Mouse (Mus musculus): ENCODE measurements around the gene Slc4a1. TPM values are rescaled to one million over a fixed set of nuclear protein-coding genes. Genes with fewer than 3 reads are reported as not detected.

Slc4a1 gene
- polyA plus RNA-seq, 1 experiment from 2014 or later = 52.1 TPM

- Histone ChIP-seq H3K36me3 (replicated peaks) (no peaks in the 10 kb centered on the region), H3K4me1 (0 out of 2 replicates have a peak, but pooled peaks cover 5% of the 10 kb centered on the region), H3K4me3 (no peak overlapping the region), H3K27me3 (ENCODE audit: poor library complexity, severe bottlenecking) (no peaks in the 10 kb centered on the region; the same call in 1 of the 2 replicates), H3K27ac (no peak overlapping the region), H3K9me3 (no peaks in the 10 kb centered on the region)
- WGBS = 51% methylated on average over 5 of the region's 5 CpGs
- no peak for DNase-seq (ENCODE audit: extremely low spot score, low spot score)
Measured at GRCm38 (mm10) chr11:102352378-102352777, 13.6 kb downstream of the Slc4a1 start.

GRCm38 (mm10) chr11:102350981-102351523, 15.0 kb downstream of the Slc4a1 start:
- 91% methylated on average over 17 of the region's 17 CpGs for WGBS
- Histone ChIP-seq H3K27ac (no peak overlapping the region), H3K4me1 (peaks cover 11% of the 10 kb centered on the region; the same call in 1 of the 2 replicates), H3K27me3 (ENCODE audit: poor library complexity, severe bottlenecking) (no peaks in the 10 kb centered on the region; the same call in 1 of the 2 replicates), H3K36me3 (replicated peaks) (no peaks in the 10 kb centered on the region), H3K9me3 (no peaks in the 10 kb centered on the region), H3K4me3 (no peak overlapping the region)
- DNase-seq (ENCODE audit: extremely low spot score, low spot score) = no peak

- WGBS = 89% methylated on average over 4 of the region's 4 CpGs
- Histone ChIP-seq H3K9me3 (no peaks in the 10 kb centered on the region), H3K4me1 (peaks cover 11% of the 10 kb centered on the region; the same call in 1 of the 2 replicates), H3K36me3 (replicated peaks) (no peaks in the 10 kb centered on the region), H3K4me3 (no peak overlapping the region), H3K27ac (no peak overlapping the region), H3K27me3 (ENCODE audit: poor library complexity, severe bottlenecking) (no peaks in the 10 kb centered on the region; the same call in 1 of the 2 replicates)
- no peak for DNase-seq (ENCODE audit: extremely low spot score, low spot score)
Measured at GRCm38 (mm10) chr11:102350416-102350815, 15.6 kb downstream of the Slc4a1 start.

GRCm38 (mm10) chr11:102349189-102349954, 16.6 kb downstream of the Slc4a1 start:
- H3K9me3 ChIP-seq = no peaks in the 10 kb centered on the region
- no peak overlapping the region for H3K27ac ChIP-seq
- no peaks in the 10 kb centered on the region; the same call in 1 of the 2 replicates for H3K27me3 ChIP-seq (ENCODE audit: poor library complexity, severe bottlenecking)
- DNase-seq (ENCODE audit: extremely low spot score, low spot score) = no peak
- WGBS = 86% methylated on average over 3 of the region's 3 CpGs
- H3K4me1 ChIP-seq = peaks cover 11% of the 10 kb centered on the region; the same call in 1 of the 2 replicates
- H3K4me3 ChIP-seq = no peak overlapping the region
- no peaks in the 10 kb centered on the region for H3K36me3 ChIP-seq (replicated peaks)

- Histone ChIP-seq H3K9me3 (no peaks in the 10 kb centered on the region), H3K4me3 (no peak overlapping the region), H3K4me1 (peaks cover 11% of the 10 kb centered on the region; the same call in 1 of the 2 replicates), H3K36me3 (replicated peaks) (no peaks in the 10 kb centered on the region), H3K27me3 (ENCODE audit: poor library complexity, severe bottlenecking) (no peaks in the 10 kb centered on the region; the same call in 1 of the 2 replicates), H3K27ac (no peak overlapping the region)
- DNase-seq (ENCODE audit: extremely low spot score, low spot score) = no peak
- 89% methylated on average over 11 of the region's 11 CpGs for WGBS
Measured at GRCm38 (mm10) chr11:102348771-102349170, 17.2 kb downstream of the Slc4a1 start.

- no peaks in the 10 kb centered on the region for H3K9me3 ChIP-seq
- no peak for DNase-seq (ENCODE audit: extremely low spot score, low spot score)
- no peak overlapping the region for H3K27ac ChIP-seq
Measured at GRCm38 (mm10) chr11:102348101-102348585, 17.9 kb downstream of the Slc4a1 start.

GRCm38 (mm10) chr11:102347683-102348082, 18.3 kb downstream of the Slc4a1 start:
- no peak for DNase-seq (ENCODE audit: extremely low spot score, low spot score)
- Histone ChIP-seq H3K4me1 (peaks cover 8% of the 10 kb centered on the region; the same call in 1 of the 2 replicates), H3K27ac (no peak overlapping the region), H3K4me3 (no peak overlapping the region), H3K9me3 (no peaks in the 10 kb centered on the region), H3K27me3 (ENCODE audit: poor library complexity, severe bottlenecking) (no peaks in the 10 kb centered on the region), H3K36me3 (replicated peaks) (no peaks in the 10 kb centered on the region)
- WGBS = 46% methylated on average over 5 of the region's 5 CpGs

More at GRCm38 (mm10) chr11:102348101-102348585, 17.9 kb downstream of the Slc4a1 start:
- Histone ChIP-seq H3K27me3 (ENCODE audit: poor library complexity, severe bottlenecking) (no peaks in the 10 kb centered on the region; the same call in 1 of the 2 replicates), H3K4me1 (peaks cover 11% of the 10 kb centered on the region; the same call in 1 of the 2 replicates), H3K36me3 (replicated peaks) (no peaks in the 10 kb centered on the region), H3K4me3 (no peak overlapping the region)
- WGBS = 92% methylated on average over 7 of the region's 7 CpGs

- 79% methylated on average over 5 of the region's 5 CpGs for WGBS
- H3K36me3 ChIP-seq (replicated peaks) = no peaks in the 10 kb centered on the region
- peaks cover 6% of the 10 kb centered on the region; the same call in 1 of the 2 replicates for H3K4me1 ChIP-seq
- H3K9me3 ChIP-seq = no peaks in the 10 kb centered on the region
- no peak overlapping the region for H3K4me3 ChIP-seq
- H3K27ac ChIP-seq = no peak overlapping the region
- DNase-seq (ENCODE audit: extremely low spot score, low spot score) = no peak
- H3K27me3 ChIP-seq (ENCODE audit: poor library complexity, severe bottlenecking) = no peaks in the 10 kb centered on the region
Measured at GRCm38 (mm10) chr11:102346926-102347325, 19.1 kb downstream of the Slc4a1 start.

- Histone ChIP-seq H3K27me3 (ENCODE audit: poor library complexity, severe bottlenecking) (no peaks in the 10 kb centered on the region), H3K9me3 (no peaks in the 10 kb centered on the region), H3K4me1 (peaks cover 6% of the 10 kb centered on the region; the same call in 1 of the 2 replicates), H3K36me3 (replicated peaks) (no peaks in the 10 kb centered on the region), H3K27ac (no peak overlapping the region), H3K4me3 (no peak overlapping the region)
- 92% methylated on average over 3 of the region's 3 CpGs for WGBS
- no peak for DNase-seq (ENCODE audit: extremely low spot score, low spot score)
Measured at GRCm38 (mm10) chr11:102344458-102344857, 21.5 kb downstream of the Slc4a1 start.

GRCm38 (mm10) chr11:102342742-102343141, 23.3 kb downstream of the Slc4a1 start:
- no peak for DNase-seq (ENCODE audit: extremely low spot score, low spot score)
- no peaks in the 10 kb centered on the region for H3K27me3 ChIP-seq (ENCODE audit: poor library complexity, severe bottlenecking)
- H3K36me3 ChIP-seq (replicated peaks) = no peaks in the 10 kb centered on the region
- H3K4me1 ChIP-seq = peaks cover 6% of the 10 kb centered on the region; the same call in 1 of the 2 replicates
- H3K27ac ChIP-seq = no peak overlapping the region
- H3K9me3 ChIP-seq = no peaks in the 10 kb centered on the region
- no peak overlapping the region for H3K4me3 ChIP-seq
- 64% methylated on average over 12 of the region's 12 CpGs for WGBS

GRCm38 (mm10) chr11:102341101-102341500, 24.9 kb downstream of the Slc4a1 start:
- no peaks in the 10 kb centered on the region for H3K36me3 ChIP-seq (replicated peaks)
- H3K9me3 ChIP-seq = no peaks in the 10 kb centered on the region
- no peaks in the 10 kb centered on the region for H3K27me3 ChIP-seq (ENCODE audit: poor library complexity, severe bottlenecking)
- H3K4me3 ChIP-seq = no peak overlapping the region
- H3K4me1 ChIP-seq = no peaks in the 10 kb centered on the region
- WGBS = 93% methylated on average over 4 of the region's 4 CpGs
- no peak for DNase-seq (ENCODE audit: extremely low spot score, low spot score)
- no peak overlapping the region for H3K27ac ChIP-seq

- Histone ChIP-seq H3K4me1 (peaks cover 6% of the 10 kb centered on the region), H3K4me3 (no peak overlapping the region), H3K27me3 (ENCODE audit: poor library complexity, severe bottlenecking) (no peaks in the 10 kb centered on the region), H3K27ac (no peak overlapping the region), H3K36me3 (replicated peaks) (no peaks in the 10 kb centered on the region), H3K9me3 (no peaks in the 10 kb centered on the region)
- 60% methylated on average over 4 of the region's 4 CpGs for WGBS
- no peak for DNase-seq (ENCODE audit: extremely low spot score, low spot score)
Measured at GRCm38 (mm10) chr11:102339624-102340023, 26.4 kb downstream of the Slc4a1 start.

GRCm38 (mm10) chr11:102339195-102339594, 26.8 kb downstream of the Slc4a1 start:
- Histone ChIP-seq H3K9me3 (no peaks in the 10 kb centered on the region), H3K4me3 (no peak overlapping the region), H3K4me1 (peaks cover 6% of the 10 kb centered on the region), H3K27ac (no peak overlapping the region), H3K27me3 (ENCODE audit: poor library complexity, severe bottlenecking) (no peaks in the 10 kb centered on the region), H3K36me3 (replicated peaks) (no peaks in the 10 kb centered on the region)
- DNase-seq (ENCODE audit: extremely low spot score, low spot score) = no peak
- 86% methylated on average over 11 of the region's 11 CpGs for WGBS

Data from forebrain, embryonic 10.5 days (tissue).